Mouse (Mus musculus) retina, postnatal 1 day (tissue): Measurements from ENCODE around the gene Gadd45b.

Experiments used
- DNase-seq: peaks from one replicate; pipeline ENCODE4 v3.0.0-alpha.2; 2012

Gadd45b gene

GRCm38 (mm10) chr10:80929299-80930226 lies at the start of gene Gadd45b:
TSS of gene Gadd45b (plus strand) at chr10:80930073.
- peak; percentile 99 for DNase-seq

GRCm38 (mm10) chr10:80880131-80880641 lies 49.7 kb upstream of the Gadd45b start:
- DNase-seq, result peak; percentile 79

DNA sequence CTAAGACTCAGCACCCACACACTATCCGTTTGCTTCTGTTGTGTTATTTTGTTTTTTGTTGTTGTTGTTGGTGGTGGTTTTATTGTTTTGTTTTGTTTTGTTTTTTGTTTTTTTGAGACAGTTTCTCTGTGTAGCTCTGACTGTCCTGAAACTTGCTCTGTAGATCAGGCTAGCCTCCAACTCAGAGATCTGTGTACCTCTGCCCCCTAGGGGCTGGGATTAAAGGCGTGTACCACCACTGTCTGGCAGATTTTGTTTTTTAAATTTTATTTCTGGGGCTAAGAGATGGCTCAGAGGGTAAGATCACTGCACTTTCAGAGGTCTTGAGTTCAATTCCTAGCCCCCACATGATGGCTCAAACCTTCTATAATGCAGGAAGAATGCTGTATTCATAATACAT lies 49.0 kb upstream of the Gadd45b start:
- DNase-seq, result no peak

- peak; percentile 75 for DNase-seq
Observed at GRCm38 (mm10) chr10:80881301-80881700, 48.6 kb upstream of the Gadd45b start.

DNA sequence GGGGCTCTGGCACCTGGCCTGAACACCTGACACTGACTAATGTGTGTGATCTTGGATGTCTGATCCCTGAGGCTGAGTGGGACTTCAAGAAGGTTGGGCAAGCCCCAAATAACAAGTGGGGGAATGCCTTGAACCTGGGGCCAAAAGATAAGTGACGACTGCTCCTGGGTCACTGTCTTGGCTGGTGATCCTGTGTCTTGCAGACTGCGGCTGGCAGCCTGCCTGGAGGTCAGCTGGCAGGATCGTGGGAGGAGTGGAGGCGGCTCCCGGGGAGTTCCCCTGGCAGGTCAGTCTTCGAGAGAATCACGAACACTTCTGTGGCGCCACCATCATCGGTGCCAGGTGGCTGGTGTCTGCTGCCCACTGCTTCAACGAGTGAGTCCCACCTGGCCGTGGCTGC lies 42.7 kb upstream of the Gadd45b start:
- DNase-seq, result no peak

DNA sequence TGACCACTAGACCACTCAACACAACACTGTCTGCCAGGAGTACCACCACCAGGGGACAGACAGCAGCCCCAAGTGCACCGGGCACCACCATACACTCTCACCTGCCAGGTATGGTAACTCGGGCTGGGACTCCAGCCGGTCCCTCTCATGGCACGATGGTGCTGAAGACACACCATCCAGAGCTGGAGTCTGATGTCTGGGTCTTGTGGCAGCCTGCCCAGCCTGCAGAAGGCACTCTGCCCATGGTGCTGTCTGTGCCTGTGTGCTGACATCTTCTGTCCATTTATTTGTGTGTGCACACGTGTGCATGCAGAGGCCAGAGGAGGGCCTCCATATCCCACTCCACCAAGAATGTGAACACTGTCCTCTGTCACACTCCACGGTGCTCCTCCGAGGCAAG lies 34.8 kb upstream of the Gadd45b start:
- no peak for DNase-seq

GRCm38 (mm10) chr10:80895697-80896096 lies 34.2 kb upstream of the Gadd45b start:
- no peak for DNase-seq

DNA sequence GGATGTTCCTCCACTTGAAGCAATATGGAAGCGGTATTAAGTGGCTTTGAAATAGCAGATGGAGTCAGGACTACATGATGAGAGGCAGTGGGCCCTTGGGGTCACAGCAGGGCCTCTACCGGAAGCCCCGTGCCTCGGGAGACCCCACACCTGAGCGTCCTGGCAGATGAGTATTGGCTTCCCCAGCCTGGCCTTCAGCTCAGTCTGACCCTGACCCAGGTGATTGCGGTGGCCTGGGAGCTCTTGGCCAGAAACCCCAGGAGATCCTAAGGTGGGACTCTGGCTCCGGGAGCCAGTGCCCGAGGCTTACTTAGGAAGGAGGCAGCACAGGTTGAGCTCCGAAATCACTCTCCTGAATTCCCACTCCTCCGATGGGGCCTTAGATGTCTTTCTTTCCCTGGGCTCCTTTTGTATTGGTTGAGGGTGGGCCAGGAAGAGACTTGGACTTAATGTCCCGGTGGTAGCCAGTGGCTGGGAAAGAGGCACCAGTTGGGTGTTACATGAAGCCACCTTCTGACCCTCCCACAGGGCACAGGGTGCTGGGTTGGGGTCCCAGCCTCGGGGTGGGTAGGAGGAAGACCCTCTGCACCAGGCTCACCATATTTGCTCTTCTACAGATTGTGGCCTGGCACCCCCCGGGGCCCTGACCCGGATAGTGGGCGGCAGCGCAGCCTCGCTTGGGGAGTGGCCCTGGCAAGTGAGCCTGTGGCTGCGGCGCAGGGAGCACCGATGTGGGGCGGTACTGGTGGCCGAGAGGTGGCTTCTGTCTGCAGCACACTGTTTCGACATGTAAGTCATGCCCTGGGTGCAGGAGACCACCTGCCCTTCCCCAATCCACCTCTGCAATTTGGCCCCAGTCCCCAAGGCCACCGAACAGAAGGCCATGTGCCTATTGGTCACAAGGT lies 33.0 kb upstream of the Gadd45b start:
- DNase-seq, result no peak

DNA sequence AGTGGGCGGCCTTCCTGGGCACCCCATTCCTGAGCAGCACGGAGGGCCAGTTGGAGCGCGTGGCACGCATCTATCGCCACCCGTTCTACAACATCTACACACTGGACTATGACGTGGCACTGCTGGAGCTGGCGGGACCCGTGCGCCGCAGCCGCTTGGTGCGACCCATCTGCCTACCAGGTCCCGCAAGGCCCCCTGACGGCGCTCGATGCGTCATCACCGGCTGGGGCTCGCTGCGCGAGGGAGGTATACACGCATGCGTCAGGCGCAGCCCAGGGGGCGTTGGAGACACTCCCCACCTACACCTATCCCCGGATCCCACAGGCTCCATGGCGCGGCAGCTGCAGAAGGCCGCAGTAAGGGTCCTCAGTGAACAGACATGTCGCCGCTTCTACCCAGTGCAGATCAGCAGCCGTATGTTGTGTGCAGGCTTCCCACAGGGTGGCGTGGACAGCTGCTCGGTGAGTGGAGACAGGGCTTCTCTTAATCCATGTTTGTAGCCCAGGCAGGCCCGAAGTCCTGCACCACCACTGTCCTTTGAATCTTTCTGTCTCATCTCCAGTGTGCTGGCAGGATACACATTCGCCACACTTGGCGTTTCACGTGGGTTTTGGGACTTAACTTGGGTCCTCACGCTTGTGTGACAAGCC lies 31.9 kb upstream of the Gadd45b start:
- DNase-seq, result no peak

GRCm38 (mm10) chr10:80899074-80899473 lies 30.8 kb upstream of the Gadd45b start:
- DNase-seq, result no peak

DNA sequence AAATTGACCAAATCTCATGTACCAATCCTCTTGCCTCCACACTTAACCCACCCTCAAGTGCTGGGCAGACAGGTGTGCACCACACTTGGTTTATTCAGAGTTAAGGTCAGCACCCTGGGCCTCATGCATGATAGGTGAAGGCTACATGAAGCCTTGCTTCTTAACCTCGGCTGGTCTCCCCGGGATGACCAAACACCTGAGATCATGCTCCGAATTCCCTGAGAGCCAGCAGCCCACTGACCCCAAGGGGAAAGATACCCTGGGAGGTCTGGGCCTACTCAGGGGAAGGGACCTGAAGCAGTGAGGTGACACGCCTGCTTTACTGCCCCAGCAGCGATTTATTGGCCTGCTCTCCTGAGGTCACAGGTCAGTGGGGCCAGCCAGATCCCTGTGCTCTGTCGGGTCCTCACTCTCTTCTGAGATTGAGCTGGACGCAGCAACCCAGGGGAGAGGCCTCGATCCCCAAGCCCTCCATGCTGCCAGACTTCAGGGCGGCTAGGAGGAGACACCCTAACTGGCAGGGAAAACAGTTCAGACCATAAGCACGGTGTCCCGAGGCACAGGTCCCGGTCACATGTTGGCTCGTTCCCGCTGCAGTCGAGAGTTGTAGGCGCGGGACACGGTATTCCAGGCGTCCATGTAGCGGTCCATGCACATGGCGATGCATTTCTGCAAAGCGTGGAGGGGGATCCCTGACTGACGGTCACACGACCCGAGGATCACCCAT lies 30.1 kb upstream of the Gadd45b start:
- no peak for DNase-seq

DNA sequence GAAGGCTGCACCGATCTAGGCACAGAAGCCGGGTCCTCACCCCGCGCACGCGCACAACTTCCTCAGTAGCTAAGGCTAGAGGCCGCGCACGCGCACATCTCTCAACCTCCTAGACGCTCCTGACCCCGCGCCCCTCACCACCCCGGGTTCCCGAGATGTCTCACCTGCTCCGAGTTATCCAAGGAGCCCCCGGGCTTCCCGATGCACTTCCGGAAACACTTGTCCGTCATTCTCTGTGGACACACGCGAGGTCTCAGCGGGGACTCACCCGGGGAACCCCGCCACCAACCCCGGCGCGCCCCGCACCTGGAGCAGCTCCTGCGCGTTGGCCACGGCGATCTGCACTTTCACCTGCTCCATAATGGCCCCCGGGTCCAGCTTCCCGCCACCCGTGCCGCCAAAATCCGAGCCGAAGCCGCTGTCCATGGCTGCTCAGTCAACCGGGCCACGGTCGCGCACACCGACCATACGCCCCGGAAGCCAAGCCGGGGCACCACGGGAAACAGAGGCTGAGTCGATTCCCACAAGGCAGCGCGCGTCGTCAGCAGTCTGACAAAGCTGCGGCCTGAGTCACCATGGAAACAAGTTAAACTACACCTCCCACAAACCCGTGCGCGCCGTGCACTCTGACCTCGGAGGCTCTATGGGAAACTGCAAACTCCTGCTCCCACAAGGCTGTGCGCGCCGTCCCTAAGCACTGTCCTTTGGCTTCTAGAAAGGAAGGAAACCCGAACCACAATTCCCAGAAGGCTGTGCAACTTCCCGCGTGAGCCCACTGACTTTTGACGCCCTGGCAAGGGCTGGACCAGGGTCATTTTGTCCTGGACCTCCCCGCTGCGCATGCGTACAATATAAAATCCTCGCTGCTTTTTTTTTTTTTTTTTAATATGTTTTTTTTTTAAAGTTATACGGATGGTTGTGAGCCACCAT lies 29.3 kb upstream of the Gadd45b start, which contains the start of gene Timm13:
Gene Timm13 (minus strand): TSS at position 652 of the 930 bp plus-strand sequence.
- peak; percentile 100 for DNase-seq

DNA sequence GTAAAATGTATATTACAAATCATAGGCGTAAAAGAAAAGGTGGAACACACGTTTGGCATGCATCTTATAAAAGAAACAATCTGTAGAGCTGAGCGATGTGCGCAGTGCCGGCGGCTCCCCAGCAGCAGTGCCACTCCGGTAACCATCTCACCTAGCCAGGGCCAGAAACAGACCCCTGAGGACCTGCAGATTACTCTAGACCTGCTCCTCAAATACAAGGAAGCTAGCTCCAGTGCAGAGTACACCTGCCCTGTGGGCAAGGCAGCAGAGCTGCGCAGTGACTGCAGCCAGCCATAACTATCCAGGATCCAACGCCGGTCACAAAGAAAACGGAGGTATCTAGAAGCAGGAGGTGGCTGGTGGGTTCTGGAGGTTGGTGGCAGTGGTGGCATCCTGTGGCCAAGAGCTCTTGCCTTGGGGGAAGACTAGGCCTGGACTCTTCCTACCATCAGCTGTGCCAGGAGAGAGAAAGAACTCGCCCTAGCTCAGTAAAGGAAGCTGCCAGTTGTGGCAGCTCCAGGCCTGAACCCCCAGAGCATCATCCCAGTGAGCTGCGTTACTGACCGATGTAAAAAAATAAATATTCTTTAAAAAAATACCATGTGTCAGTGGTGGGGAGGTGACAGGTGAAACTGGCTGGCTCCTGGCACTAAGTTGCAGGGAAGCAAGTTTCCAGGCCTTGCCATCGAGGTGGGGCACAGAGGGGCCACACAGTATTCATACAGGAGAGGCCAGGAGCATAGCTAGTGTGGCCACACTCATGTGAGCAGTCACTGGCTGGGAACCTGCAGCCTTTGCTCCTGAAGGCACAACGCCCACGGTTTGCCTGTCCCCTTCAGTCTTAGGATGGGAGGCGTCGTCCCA lies 28.2 kb upstream of the Gadd45b start:
- no peak for DNase-seq

DNA sequence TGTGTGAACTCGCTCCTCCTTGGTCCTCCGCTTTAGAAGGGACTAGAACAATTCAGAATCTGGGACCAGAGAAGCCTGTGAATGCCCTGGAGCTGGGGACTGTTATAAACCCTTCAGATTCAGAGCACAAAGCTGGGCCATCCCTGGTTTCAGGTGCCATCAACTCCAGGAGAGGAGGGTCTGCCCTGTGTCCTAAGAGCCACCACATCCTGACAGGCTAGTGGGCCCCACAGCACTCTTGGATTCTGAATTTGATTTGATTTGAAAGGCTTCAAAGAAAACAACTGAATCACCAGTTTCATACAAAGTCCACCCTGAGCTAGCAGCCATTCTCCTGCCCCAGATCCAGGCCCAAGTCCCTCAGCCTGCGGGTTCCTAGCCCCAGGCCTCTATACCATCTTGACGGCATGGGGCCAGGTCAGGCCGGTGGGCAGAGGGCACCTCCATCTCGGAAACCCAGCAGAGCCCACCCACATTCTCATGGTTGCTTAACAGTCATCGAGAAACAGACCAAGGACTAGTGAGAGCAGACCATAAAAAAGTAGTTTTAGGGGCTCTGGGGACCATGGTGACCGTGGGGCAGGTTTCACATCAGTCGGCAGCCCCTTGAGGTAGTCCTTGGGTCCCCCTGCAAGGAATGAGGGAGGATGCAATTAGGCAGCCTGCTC lies 27.5 kb upstream of the Gadd45b start:
- DNase-seq, result no peak

DNA sequence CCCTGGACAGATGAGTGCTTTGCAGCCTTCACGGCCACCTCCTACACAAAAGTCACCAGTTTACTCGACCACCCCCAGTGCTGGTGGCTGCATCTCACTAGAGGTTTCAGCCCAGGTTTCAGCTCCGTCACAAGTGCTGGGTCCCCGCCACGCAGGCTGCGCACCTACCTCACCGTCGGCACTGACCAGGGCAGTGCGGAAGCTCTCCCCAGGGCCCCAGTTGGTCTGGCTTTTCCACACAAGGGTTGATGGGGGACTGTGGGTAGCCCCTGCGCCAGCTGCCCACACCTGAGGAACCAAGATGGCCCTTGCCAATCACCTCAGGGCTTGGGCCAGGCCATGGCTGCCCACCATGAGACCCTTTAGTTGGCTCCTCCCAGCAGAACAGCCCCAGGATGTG lies 26.6 kb upstream of the Gadd45b start:
- DNase-seq, result no peak

DNA sequence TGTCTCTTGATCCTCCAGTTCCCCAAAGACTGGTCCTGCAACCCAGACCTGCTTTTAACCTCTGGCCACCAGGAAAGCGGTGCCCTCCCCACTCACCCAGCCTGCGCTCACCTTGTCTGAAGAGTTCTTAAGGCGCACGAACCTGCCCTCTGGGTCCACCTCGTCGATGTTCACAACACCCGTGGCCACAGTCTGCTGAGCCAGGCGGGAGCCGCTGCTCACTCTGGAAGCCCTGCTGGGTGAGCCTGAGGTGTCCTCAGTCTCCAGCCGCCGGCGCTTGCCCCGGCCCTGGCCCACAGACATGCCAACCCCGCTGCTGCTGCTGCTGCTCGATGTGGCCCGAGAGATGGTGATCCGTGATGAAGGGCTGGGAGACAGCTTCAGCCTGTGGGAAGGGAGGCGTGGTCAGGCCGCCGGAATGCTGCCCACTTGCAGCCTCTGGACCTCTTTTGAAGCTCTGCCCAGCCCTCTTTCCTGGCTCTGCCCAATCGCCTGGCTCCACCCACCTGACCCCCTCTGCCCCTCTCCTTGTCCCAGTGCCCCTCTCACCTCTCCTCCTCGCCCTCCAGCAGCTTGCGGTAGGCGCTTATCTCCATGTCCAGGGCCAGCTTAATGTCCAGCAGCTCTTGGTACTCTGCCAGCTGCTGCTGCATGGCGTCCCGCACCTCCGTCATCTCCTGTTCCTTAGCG lies 25.7 kb upstream of the Gadd45b start:
- DNase-seq, result no peak

DNA sequence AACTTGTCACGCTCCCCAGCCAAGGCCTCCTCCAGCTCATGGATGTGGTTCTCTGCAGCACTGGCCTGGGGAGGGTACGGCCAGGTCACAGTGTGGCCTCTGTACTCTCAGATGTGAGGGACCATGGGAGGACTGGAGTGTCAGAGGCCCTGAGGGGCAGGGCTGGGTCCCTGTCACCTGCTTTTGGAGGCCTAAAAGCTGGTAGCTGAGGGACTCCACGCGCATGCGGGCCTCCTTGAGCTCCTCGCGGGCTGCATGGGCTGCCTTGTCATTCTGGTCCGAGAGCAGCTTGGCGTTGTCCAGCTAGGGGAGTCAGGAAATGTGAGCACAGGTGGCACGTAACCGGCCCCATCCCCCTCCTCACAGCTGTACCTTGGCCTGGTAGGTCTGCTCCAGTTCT lies 25.2 kb upstream of the Gadd45b start:
- DNase-seq, result no peak

DNA sequence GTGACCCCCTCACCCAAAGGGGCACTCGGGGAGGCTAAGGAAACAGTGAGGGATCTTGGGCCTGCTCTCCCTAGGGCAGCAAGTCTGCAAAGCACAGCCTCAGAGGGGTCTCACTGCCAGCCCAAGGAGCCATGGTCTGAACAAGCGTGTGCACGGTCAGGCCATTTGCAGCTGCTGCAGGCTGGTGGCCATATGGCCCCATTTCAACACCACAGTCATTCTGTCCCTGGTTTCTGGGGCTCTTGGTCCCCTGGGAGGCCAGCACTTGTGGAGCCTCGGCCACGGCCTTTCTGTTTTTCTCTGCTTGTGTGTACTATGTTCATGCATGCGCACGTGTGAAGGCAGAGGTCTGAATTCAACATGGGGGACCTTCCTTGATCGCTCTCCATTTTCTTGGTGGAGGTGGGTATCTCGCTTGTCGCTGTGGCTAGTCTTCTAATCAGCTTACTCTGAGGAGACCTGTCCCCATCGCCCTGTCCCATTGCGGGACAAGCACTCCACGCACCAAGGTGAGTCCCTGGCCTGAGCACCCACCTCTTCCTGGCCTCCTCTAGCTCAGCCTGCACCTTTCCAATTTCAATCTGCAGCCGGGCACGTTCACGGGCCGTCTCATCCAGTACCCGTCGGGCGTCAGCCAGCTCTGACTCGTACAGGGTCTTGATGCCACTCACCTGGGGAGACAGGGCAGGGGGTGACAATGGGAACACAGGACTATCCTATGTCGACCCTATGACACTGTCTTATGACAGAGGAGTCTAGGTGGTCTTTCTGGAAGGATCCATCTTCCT lies 20.3 kb upstream of the Gadd45b start:
- DNase-seq, result no peak
